Mouse (Mus musculus) inflammation-experienced regulatory T-cells, adult 6 months (primary cell): ENCODE data around the gene Scamp2. TPM values are rescaled to one million over a fixed set of nuclear protein-coding genes. Genes with fewer than 3 reads are reported as not detected.
A peak's percentile ranks its signal among the peaks of the same experiment; 100 is the strongest.

Experiments used
- ATAC-seq: one replicate; pipeline ENCODE4 v1.8.0; 2017
- polyA plus RNA-seq, 3 experiments: library from polyadenylated mRNA; unstranded; fragments of 100-300 nt; shearing (Covaris generic); gene quantifications; one replicate each; pipeline ENCODE4 v1.2.1; 2017

Scamp2 gene
- polyA plus RNA-seq, 3 experiments from 2014 or later = 81.3 to 95.1 (median 84.9) TPM

DNA sequence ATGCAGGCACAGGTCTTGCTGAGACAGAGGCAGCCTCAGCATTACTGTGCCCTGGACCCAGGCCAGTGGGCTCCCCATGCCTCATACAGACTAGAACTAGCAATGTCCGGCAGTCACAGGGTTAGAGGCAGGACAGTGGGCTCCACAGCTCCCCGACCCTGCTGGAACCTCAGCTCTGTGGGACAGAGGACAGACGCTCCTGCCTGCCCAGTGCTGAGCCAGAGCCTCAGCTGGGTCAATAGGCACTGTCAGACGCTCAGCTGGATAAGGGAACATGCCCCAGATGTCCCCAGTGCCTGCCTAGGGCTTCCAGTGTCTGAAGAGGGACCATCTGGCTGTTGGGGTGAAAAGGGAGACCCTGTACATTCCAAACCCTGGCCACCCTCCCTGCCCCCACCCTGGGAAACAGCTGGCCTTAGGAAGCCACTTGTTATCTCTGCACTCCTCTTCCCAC is 37.2 kb downstream of the Scamp2 start:
- ATAC-seq = no peak

DNA sequence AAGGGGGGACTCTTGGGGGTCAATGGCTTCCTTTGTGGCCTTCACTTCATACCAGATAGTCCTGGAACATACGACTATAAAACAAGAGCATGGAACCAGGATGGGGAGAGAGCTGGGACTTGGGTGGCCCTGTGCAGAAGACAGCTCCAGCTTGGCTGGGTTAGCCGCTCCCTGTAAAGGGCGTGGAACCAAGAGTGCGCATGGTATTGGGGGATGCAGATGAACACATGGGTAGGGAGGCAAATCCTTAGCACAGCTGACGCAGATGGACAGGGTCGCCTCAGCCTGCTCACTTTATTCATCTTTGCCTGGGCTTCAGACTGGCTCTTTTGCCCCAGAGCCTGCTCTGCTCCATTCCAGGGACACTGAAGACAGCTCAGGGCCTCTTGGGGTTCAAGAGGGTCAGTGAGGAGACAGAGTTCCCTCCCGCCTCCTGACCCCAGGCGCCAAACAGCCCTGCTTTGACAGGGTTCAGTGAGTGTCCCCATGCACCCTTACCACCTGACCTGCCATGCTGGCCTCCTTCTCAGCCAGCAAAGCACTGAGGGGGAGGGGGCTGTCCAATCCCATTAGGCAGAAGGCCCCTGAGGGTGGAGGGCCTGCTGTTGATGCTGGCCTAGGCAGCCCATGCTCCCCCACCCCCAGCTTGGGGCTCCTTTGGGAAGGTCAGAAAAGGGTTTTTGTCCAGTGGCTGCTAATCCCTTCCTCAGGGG is 38.3 kb downstream of the Scamp2 start:
- no peak for ATAC-seq

GRCm38 (mm10) chr9:57600620-57601352 is 40.0 kb downstream of the Scamp2 start:
- ATAC-seq = no peak

GRCm38 (mm10) chr9:57601353-57601706 is 40.6 kb downstream of the Scamp2 start:
- no peak for ATAC-seq

DNA sequence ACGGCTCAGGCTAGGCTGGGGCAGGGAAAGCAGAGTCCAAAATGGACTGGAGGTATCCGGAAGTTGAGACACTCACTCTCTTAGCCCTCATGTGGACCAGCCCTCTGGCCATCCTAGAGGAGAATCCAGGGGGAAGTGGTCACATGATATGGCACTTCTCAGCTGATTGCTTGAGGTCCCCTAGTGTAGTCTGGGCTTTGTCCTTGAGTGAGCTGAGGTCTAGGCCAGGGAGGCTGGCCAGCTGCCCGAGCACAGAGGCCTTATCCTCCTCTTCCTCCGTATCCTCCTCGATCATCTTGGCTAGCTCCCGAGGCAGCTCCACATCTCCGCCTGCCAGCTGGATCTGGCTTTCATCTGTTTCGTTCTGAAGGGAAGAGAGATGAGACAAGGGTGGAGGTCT is 41.4 kb downstream of the Scamp2 start:
- ATAC-seq = no peak

GRCm38 (mm10) chr9:57604875-57605274 is 44.1 kb downstream of the Scamp2 start:
- ATAC-seq = no peak

DNA sequence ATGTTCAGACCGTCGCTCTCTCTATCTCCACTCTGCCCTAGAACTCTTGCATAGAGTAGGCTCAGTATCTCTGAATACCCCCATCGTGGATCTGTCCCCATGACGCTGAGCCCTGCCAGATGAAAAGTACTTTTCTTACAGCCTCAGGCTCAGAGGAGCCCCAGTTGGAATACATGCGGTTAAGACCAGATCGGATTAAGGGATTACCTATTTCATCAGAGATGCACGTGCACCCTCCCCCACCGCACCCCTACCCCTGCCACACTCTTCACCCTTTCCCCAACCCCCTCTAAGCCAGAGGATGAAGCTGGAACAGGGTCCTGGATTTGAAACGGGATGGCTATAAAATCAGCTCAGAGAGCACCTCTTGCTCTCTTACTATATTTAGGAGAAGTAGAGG is 44.8 kb downstream of the Scamp2 start:
- ATAC-seq = no peak

DNA sequence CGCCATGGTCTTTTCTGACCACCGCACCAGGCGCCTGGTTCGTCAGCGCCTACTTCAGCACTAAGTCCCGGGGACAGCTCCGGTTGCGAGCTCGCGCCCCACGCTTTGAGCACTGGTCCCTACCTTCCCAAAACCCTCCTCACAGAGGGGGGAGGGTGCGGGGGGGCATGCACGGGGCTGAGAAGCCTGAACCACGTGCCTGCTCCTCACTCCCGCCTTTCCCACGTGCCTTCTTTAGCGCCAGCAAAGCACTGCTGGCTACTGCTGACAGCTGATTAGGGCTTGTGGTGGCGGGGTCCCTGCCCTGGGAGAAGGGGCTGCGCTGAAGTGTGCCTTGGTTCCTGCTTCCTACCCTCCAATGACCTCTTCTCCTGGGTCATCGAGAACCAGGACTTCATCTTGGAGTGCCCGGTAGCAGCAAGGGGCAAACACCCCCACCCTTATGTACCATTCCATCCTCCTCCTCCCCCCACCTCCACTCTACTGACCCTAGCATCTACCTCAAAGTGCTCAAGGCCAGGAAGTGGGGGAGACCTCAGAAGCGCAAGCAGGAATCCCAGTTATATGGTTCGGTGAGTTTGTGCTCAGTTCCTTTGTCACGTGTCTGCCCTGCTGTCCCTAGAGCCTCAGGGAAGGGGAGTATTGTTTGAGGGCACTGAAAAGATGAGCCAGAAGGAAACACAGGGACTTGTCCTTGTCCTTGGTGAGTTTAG is 45.6 kb downstream of the Scamp2 start, which contains the start of gene Cplx3:
TSS of gene Cplx3 (minus strand) at position 143 of the 713 bp plus-strand sequence.
- no peak for ATAC-seq

GRCm38 (mm10) chr9:57609803-57610202 is 49.1 kb downstream of the Scamp2 start:
- ATAC-seq = no peak

DNA sequence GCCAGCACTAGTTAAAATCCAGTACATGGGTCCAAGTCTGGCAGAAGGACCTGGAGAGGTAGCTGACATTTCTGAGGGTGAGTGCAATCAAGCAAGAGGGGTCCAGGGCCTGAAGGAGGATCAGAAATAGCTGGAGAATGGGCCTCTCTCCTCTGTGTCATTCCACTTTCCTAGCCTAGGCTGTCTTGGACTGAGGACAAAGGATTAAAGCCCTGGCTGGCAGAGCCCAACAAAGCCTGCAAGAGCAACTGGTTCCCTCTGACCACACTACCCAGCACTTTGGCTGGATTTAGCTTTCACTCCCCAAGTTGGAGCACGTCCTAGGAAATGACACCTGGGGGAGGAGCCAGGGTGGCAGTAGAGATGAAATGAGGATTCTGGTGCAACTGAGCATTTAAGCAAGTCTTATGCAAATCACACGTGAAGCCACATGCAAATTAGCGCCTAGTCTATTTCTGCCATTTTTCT is 49.6 kb downstream of the Scamp2 start:
- ATAC-seq = no peak

DNA sequence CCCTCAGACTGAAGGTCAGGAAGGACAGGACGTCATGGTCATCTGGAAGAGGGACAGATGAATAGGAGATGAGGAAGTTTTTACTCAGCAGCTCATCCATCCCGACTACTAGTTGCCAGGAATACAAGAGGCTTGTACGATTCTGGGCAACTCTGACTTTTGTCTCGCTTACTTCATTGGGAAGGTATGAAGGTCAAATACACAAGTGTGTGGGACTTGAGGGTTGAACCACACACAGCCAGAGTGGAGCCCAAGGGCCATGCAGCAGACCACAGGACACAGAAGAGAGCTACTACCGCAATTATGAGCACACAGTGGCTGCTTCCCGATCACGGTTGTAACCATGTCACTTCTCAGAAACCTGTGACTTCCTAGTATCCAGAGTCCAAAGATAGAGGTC is 51.8 kb downstream of the Scamp2 start:
- ATAC-seq = no peak

DNA sequence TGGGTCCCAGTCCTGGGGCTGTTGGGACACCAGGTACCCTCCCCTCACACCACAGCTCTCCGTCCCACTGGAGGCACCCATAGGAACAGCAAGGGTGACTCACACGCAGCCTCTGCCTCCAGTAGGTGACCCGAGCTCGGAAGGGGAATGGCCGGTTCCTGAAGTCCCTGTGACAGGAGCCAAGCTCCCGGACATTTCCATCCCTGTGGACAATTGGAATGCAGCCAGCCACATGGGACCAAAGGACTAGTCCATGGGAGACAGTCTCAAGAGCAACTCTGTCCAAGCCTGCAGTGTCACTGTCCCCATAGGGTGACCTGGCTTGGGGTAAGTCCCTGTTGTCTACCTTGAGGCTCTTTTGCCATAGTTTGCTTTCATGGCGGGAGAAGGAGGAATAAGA is 53.2 kb downstream of the Scamp2 start:
- no peak for ATAC-seq

- ATAC-seq = no peak
Observed at GRCm38 (mm10) chr9:57614786-57615185, 54.0 kb downstream of the Scamp2 start.

GRCm38 (mm10) chr9:57617556-57618169 is 56.9 kb downstream of the Scamp2 start:
- ATAC-seq = no peak

DNA sequence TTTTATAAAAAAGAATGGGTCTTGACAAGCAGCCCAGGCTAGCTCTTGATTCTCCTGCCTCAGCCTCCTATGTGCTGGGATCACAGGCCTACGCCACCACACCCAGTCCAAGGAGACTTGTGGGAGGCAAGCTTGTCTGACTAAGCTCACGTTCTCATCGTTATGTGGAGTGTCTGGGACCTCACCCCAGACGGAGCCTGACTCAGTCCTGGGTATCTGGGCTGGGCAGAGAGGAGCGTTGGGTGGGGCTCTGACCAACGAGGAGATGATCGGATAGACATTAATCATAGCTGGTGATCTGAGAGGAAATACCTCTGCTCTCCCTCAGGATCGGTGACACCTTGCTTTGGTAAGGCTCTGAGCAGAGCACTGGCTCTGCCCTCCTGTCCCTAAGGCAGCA is 58.1 kb downstream of the Scamp2 start:
- ATAC-seq = no peak

- ATAC-seq = peak; percentile 49
Observed at GRCm38 (mm10) chr9:57620674-57621073, 59.9 kb downstream of the Scamp2 start, which contains the start of gene Lman1l. TSS of gene Lman1l (minus strand) at chr9:57620774.

DNA sequence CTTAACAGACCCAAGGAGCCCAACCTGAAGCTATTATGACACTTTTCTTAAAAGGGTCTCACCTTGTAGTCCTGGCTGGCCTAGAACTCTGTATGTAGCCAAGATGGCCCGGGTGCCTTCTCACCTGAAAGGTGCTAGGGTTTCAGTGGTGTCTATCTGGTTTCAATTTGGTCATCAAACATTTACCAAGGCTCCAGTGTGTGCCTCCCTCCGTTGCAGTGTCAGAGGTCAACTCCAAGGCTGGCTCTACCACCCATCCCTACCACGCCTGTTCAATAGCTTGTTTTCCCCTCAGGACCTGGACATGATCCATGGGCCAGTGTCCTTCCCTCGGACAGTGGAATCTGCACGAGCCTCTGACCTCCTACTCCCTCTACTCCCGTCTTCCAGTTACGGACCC is 63.6 kb downstream of the Scamp2 start:
- ATAC-seq = no peak

DNA sequence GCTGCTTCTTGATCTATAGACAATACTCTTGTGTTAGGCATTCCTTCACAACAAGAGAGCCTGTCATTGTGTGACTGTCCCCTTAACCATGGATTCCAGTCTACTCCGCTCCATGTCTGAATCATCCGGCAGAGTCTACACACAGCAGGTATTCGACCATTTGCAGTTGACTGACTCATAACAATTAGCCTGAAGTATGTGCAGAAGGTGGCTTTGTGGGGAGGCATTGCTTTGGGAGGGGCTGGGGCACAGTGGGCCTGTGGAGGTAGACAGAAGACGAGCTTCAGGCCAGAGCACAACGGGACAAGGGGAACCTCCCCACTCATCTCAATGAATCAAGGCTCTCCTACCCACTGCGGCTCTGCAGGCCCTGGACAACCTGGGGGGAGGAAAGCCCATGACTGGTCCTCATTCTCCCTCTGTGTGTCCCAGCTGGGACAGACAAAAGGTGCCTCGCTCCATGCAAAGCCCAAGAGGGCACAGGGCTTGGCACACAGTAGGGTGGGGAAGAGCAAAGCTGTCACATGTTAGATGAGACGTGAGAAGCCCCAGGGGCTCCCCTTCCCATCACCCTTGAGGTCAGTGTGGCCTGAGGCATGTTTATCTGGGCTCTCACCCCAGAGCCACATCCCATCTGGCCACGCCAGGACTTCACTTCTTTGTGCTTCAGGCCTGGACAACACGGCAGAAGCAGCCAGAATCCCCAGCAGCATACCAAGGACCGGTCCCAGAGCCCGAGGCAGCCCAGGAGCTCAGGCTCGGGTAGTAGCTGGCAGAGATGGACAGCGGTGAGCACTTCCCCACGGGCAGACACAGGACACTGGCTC is 65.1 kb downstream of the Scamp2 start:
- ATAC-seq = no peak

- no peak for ATAC-seq
Observed at GRCm38 (mm10) chr9:57627191-57627590, 66.4 kb downstream of the Scamp2 start.

DNA sequence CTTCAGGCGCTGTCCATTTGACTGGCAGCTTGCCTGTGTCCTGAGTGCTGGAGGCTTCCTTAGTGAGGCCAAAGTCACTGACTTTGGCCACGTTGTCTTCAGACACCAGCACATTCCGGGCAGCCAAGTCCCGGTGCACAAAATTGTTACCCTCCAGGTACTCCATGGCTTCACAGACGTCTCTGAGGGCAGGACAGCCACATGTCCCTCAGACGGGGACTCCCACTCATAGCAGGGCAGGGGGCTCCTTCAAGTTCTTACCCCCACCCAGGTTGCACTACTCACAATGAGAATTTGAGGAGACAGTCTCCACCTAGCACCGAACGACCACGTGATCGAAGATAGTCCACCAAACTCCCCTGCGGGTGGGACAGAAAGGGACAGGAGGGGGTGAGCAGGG is 67.1 kb downstream of the Scamp2 start:
- no peak for ATAC-seq

DNA sequence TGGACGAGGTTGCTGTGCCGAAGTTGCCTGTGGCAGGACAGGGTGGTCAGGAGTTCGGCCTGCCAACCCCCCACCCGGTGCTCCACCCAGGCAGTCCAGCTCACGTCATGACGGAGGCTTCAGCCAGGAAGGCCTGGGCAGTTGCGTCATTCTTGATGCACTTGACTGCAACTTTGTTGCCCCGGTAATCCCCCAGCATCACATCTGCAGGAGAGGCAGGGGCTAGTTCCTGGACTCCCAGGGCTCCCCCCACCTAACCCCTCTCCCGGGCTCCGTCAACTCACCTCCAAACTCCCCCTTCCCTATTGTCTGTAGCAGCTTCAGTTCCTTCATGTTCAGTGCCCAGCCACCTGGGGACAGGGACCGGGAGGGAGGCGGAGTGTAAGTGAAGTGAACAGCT is 68.0 kb downstream of the Scamp2 start:
- no peak for ATAC-seq
